Mouse (Mus musculus): ENCODE measurements around the gene Slc2a8.

DNA sequence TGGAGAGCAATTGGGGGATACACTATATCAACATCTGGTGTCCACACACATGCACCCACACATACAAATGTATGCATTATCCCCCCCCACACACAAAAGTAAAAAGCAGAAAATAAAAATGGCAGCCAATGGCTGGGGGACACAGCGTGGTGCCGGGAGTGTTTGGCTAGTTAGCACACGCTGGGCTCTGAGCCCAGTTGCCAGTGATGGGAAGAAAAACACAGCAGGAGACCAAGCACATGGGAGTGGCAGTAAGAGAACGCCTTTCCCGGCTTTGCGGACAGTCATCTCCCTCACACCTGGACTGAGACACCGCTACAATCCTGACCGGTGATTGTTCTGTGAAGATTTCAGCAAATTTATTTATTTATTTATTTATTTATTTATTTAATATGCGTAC, 10.6 kb downstream of the Slc2a8 start:
- TF ChIP-seq ZMIZ1 (IDR thresholded peaks at IDR 0.05; ENCODE audit: low read depth, low read length) (no peak), CTCF (IDR thresholded peaks at IDR 0.05 in 2 of 3, conservative IDR thresholded peaks at IDR 0.05 in 1 of 3; ENCODE audit: control insufficient read depth in 1 of 3, insufficient read depth in 1 of 3, low read depth in 2 of 3, low read length in 3 of 3, poor library complexity in 1 of 3, severe bottlenecking in 1 of 3) (no peak), GATA1 (IDR thresholded peaks at IDR 0.05; ENCODE audit: low read depth, low read length) (no peak)
